ENCODE assay signal across 8 mouse cellular contexts in genomic region chr1:156539787-156540560, GRCm38 (mm10). TPM values are rescaled to one million over a fixed set of nuclear protein-coding genes. Genes with fewer than 3 reads are reported as not detected.
DNase-seq lines count a peak whose midpoint lies in the region; ATAC-seq lines count a peak whose summit lies in the region.

No protein-coding gene starts in this region.

- intact Hi-C loops in heart, postnatal 10 days (cut with DNase I) = loop anchor here (1.0 to 2.0 kb wide), 4 partner anchors 93 to 455 kb away; no protein-coding TSS in a partner anchor

- H3K4me1 ChIP-seq in heart, embryonic 10.5 days = 0 out of 2 replicates have a peak, but pooled peaks cover 5% of the 10 kb centered on the region

- 46% methylated on average over 4 of the region's 4 CpGs for WGBS in heart, embryonic 10.5 days

- H3K4me3 ChIP-seq in heart, embryonic 10.5 days = no peak overlapping the region

- H3K36me3 ChIP-seq in heart, embryonic 10.5 days = no peaks in the 10 kb centered on the region

- no peaks in the 10 kb centered on the region for H3K9me3 ChIP-seq in heart, embryonic 10.5 days

- no peak overlapping the region for H3K27ac ChIP-seq in heart, embryonic 10.5 days

- 0 out of 2 replicates have a peak, but pooled peaks have one; percentile 39 for ATAC-seq in common myeloid progenitor, adult 5-6 weeks (replicated peaks; ENCODE audit: low read depth, poor library complexity, severe bottlenecking)
- ATAC-seq in erythroid progenitor cell, adult 5-6 weeks (replicated peaks; ENCODE audit: low FRiP score, poor library complexity, severe bottlenecking) = no peak
- no peak for ATAC-seq in inflammation-experienced regulatory T-cells, adult 6 months

- no peaks in the 10 kb centered on the region for H3K27me3 ChIP-seq in heart, embryonic 10.5 days (ENCODE audit: insufficient read depth, poor library complexity, severe bottlenecking)

- DNase-seq in heart, postnatal 10 days = peak; percentile 32 to 33
- DNase-seq in heart, embryonic 10.5 days (ENCODE audit: low spot score) = no peak
- peak; percentile 18 for DNase-seq in right cerebral cortex, adult 18-20 months
- DNase-seq in right cerebral cortex, postnatal 14 days = no peak
- peak; percentile 46 for DNase-seq in lung, postnatal 36 days

RNA-seq across cellular contexts. Expression of gene Gm10031, which starts 16.2 kb away (rescaled TPM):
- total RNA-seq in heart, postnatal 10 days (2021) = 10 to 100 TPM; 43.1 to 45.6 TPM
- polyA plus RNA-seq in heart, embryonic 10.5 days (2016; fragmentation: Nextera tagmentation; extraction: Ambion mirVana) = 0.23 and 0.32 TPM in 2 replicates
- 17.3 and 21.4 TPM in 2 replicates for total RNA-seq in common myeloid progenitor, adult 5-6 weeks (2017)
- 0.72 and 1.7 TPM in 2 replicates for total RNA-seq in erythroid progenitor cell, adult 5-6 weeks (2015; ENCODE audit: low replicate concordance)
- 4.8 and 8.1 TPM in 2 replicates for total RNA-seq in erythroid progenitor cell, adult 5-6 weeks (2017; ENCODE audit: low replicate concordance)
- 1 to 10 TPM in 2 of 3 experiments, under 1 TPM in 1; 0.90 to 8.2 (median 7.2) TPM for polyA plus RNA-seq in inflammation-experienced regulatory T-cells, adult 6 months (2017; shearing (Covaris generic))

RNA-seq across cellular contexts. Expression of gene Abl2, which starts 18.6 kb away (rescaled TPM):
- 10 to 100 TPM; 24.2 to 25.3 TPM for total RNA-seq in heart, postnatal 10 days (2021)
- polyA plus RNA-seq in heart, embryonic 10.5 days (2016; fragmentation: Nextera tagmentation; extraction: Ambion mirVana) = 3.3 and 3.8 TPM in 2 replicates
- total RNA-seq in common myeloid progenitor, adult 5-6 weeks (2017) = 19.7 and 21.1 TPM in 2 replicates
- total RNA-seq in erythroid progenitor cell, adult 5-6 weeks (2015; ENCODE audit: low replicate concordance) = 4.0 and 5.4 TPM in 2 replicates
- 1.3 and 1.7 TPM in 2 replicates for total RNA-seq in erythroid progenitor cell, adult 5-6 weeks (2017; ENCODE audit: low replicate concordance)
- 1 to 10 TPM; 2.8 to 6.1 (median 4.6) TPM for polyA plus RNA-seq in inflammation-experienced regulatory T-cells, adult 6 months (2017; shearing (Covaris generic))

Comparison
In these comparisons a context has a peak if more than half of its experiments do, and no peak if none do; other contexts are left out.
1. DNase-seq: peak in heart, postnatal 10 days (2 of 2), right cerebral cortex, adult 18-20 months (single experiment) and lung, postnatal 36 days (single experiment); none in heart, embryonic 10.5 days (single experiment) and right cerebral cortex, postnatal 14 days (single experiment).